Mouse (Mus musculus) midbrain, embryonic 14.5 days (tissue): ENCODE results near the gene Pqlc3. TPM values are rescaled to one million over a fixed set of nuclear protein-coding genes. Genes with fewer than 3 reads are reported as not detected.

Experiments
- ATAC-seq: fragments of 200-750 bp; cut with Nextera tagmentation; 2 replicates; pipeline ENCODE4 v1.8.0; 2017; ENCODE audit warnings: moderate number of reproducible peaks, moderate library complexity; ENCODE audit not compliant: low FRiP score, low TSS enrichment
- DNase-seq: peaks from one replicate; pipeline ENCODE4 v3.0.0-alpha.2; 2015
- H3K27ac ChIP-seq: fragments of 300-500 bp; sonication (generic); replicated peaks from 2 replicates; pipeline ENCODE4 v1.5.1; 2014; ENCODE audit warnings: mild to moderate bottlenecking, low read depth, low read length, moderate library complexity
- H3K27me3 ChIP-seq: fragments of 300-500 bp; sonication (generic); 2 replicates; pipeline ENCODE4 v1.6.1; 2014; ENCODE audit warnings: low read length, control low read depth, mixed read lengths; ENCODE audit not compliant: control insufficient read depth, insufficient read depth
- H3K36me3 ChIP-seq: fragments of 300-500 bp; sonication (generic); 2 replicates; pipeline ENCODE4 v1.6.1; 2014; ENCODE audit warnings: low read length, control low read depth; ENCODE audit not compliant: control insufficient read depth, insufficient read depth
- H3K4me1 ChIP-seq: fragments of 300-500 bp; sonication (generic); 2 replicates; pipeline ENCODE4 v1.6.1; 2014; ENCODE audit warnings: mild to moderate bottlenecking, antibody characterized with exemption, low read length, control low read depth; ENCODE audit not compliant: control insufficient read depth, insufficient read depth
- H3K4me2 ChIP-seq: fragments of 300-500 bp; sonication (generic); 2 replicates; pipeline ENCODE4 v1.6.1; 2014; ENCODE audit warnings: mild to moderate bottlenecking, low read length, moderate library complexity
- H3K4me3 ChIP-seq: fragments of 300-500 bp; sonication (generic); replicated peaks from 2 replicates; pipeline ENCODE4 v1.5.1; 2014; ENCODE audit warnings: low read depth, low read length
- H3K9ac ChIP-seq: fragments of 300-500 bp; sonication (generic); replicated peaks from 2 replicates; pipeline ENCODE4 v1.6.1; 2014; ENCODE audit warnings: mild to moderate bottlenecking, low read length, moderate library complexity
- H3K9me3 ChIP-seq: fragments of 300-500 bp; sonication (generic); 2 replicates; pipeline ENCODE4 v1.6.1; 2016; ENCODE audit warnings: low read length, control low read depth, mixed read lengths; ENCODE audit not compliant: control insufficient read depth
- WGBS: fragments of 180-500 bp; shearing (Covaris S2); extraction: QIAGEN DNeasy Blood & Tissue Kit; methylation state at CpG from one replicate; pipeline ENCODE4 v1.1.7; 2014; 5-methylcytosine and 5-hydroxymethylcytosine counted together
- polyA plus RNA-seq: library from polyadenylated mRNA; unstranded; fragments of >200 nt; fragmentation: Nextera tagmentation; extraction: Ambion mirVana; gene quantifications from 2 replicates; pipeline ENCODE4 v1.2.1, GENCODE M21; 2014

The Pqlc3 gene
- polyA plus RNA-seq, 1 experiment from 2014 or later = 0.91 TPM

DNA sequence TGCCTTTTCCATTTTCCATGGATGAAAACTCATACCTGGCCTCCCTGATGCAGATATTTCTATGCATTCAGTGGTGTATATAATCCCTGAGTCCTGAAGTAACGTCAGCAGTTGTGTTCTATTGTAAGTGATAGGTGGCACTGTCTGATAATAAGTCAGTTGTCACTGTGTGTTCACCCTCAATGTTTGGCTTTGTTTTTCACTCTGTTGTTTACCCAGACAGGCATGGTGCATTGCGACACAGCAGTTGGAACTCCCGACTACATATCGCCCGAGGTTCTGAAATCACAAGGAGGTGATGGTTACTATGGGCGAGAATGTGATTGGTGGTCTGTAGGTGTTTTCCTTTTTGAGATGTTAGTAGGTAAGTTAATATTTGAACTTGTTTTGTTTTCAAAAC is 52.0 kb downstream of the Pqlc3 start:
- ATAC-seq (no peak), DNase-seq (no peak)
- no peaks in the 10 kb centered on the region for H3K4me1 ChIP-seq
- peaks cover 26% of the 10 kb centered on the region for H3K36me3 ChIP-seq
- no peaks in the 10 kb centered on the region for H3K27me3 ChIP-seq
- H3K4me2 ChIP-seq = no peak overlapping the region
- WGBS = 91% methylated on average over 6 of the region's 6 CpGs
- H3K9me3 ChIP-seq = no peaks in the 10 kb centered on the region
- H3K27ac ChIP-seq = no peak overlapping the region
- H3K9ac ChIP-seq = no peak overlapping the region
- no peak overlapping the region for H3K4me3 ChIP-seq

GRCm38 (mm10) chr12:16941976-16942375 is 58.2 kb downstream of the Pqlc3 start:
- H3K36me3 ChIP-seq = peaks cover 11% of the 10 kb centered on the region; the same call in 1 of the 2 replicates
- H3K4me1 ChIP-seq = no peaks in the 10 kb centered on the region
- H3K27me3 ChIP-seq = no peaks in the 10 kb centered on the region
- ATAC-seq = no peak
- no peak for DNase-seq
- H3K9ac ChIP-seq = no peak overlapping the region
- H3K9me3 ChIP-seq = no peaks in the 10 kb centered on the region
- H3K4me3 ChIP-seq = no peak overlapping the region
- no peak overlapping the region for H3K4me2 ChIP-seq
- 82% methylated on average over 3 of the region's 3 CpGs for WGBS
- H3K27ac ChIP-seq = no peak overlapping the region

Other genes starting within 250 kb of the Pqlc3 start
- 1.6 and 2.5 TPM in 2 replicates for gene Greb1, start 199.5 kb downstream of the Pqlc3 start, polyA plus RNA-seq
- 33.4 and 36.9 TPM in 2 replicates for gene E2f6, start 189.4 kb downstream of the Pqlc3 start, polyA plus RNA-seq
- gene Rock2, start 105.5 kb downstream of the Pqlc3 start, polyA plus RNA-seq = 17.2 and 17.8 TPM in 2 replicates
- gene 2410004P03Rik, start 11.3 kb upstream of the Pqlc3 start, polyA plus RNA-seq = 2.6 and 3.4 TPM in 2 replicates
- gene Kcnf1, start 176.5 kb upstream of the Pqlc3 start, polyA plus RNA-seq = 2.1 and 2.3 TPM in 2 replicates